9 mouse cellular contexts compared by ENCODE assay signal in the genomic region with DNA sequence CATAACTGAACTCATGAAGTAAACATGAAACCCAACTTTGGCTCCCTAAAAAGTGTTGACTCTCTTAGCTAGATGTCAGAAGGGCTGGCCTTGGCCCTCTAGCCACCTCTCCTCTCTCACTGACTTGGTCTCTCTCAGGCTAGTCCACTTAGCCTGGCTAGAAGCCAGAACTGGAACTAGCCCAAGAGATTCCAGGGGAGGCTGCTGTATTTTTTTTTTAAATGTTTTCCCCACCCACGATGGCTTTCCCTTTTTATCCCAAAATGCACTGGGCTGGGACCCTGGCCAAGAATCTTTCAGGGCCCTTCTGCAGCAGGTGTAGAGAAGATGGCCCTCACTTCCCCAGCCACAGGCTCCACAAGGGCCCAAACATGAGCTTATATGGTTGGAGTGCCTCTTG. TPM values are rescaled to one million over a fixed set of nuclear protein-coding genes. Genes with fewer than 3 reads are reported as not detected.
DNase-seq lines count a peak whose midpoint lies in the region; ATAC-seq and TF ChIP-seq lines count a peak whose summit lies in the region.
"Had no signal": no experiment of that assay in that cellular context is flagged by ENCODE, and none has a peak within 500 bp of the region (broad histone marks: within the 10 kb centered on the region; RNA-seq: fewer than 3 reads in every experiment).

No protein-coding gene starts in this region.

- TF ChIP-seq CTCF in gastrocnemius, adult 2 months (IDR thresholded peaks at IDR 0.05): no peak

- no peak overlapping the region for H3K4me3 ChIP-seq in heart, embryonic 10.5 days
- H3K4me3 ChIP-seq in gastrocnemius, adult 2 months: peak overlapping the region; percentile 17
- no peak overlapping the region for H3K4me3 ChIP-seq in kidney, embryonic 15.5 days (replicated peaks)
- H3K4me3 ChIP-seq in midbrain, embryonic 14.5 days (replicated peaks; ENCODE audit: low read depth, low read length): no peak overlapping the region

- peak; percentile 98 for DNase-seq in heart, adult 11 months
- DNase-seq in heart, embryonic 10.5 days (ENCODE audit: low spot score): no peak
- DNase-seq in gastrocnemius, adult 2 months: peak; percentile 86
- DNase-seq in ovary, postnatal 10 days (ENCODE audit: low spot score): peak; percentile 49
- DNase-seq in thymus, postnatal 4 days: no peak
- DNase-seq in spleen, postnatal 14 days (ENCODE audit: low spot score in 2 of 2): no peak
- DNase-seq in midbrain, embryonic 14.5 days: no peak

- H3K4me1 ChIP-seq in heart, embryonic 10.5 days: peaks cover 64% of the 10 kb centered on the region
- H3K4me1 ChIP-seq in kidney, embryonic 15.5 days: peaks cover 53% of the 10 kb centered on the region
- H3K4me1 ChIP-seq in midbrain, embryonic 14.5 days (ENCODE audit: control insufficient read depth, insufficient read depth, low read length): peaks cover 2% of the 10 kb centered on the region; the same call in 1 of the 2 replicates

- peaks cover 83% of the 10 kb centered on the region for H3K27me3 ChIP-seq in heart, embryonic 10.5 days (ENCODE audit: insufficient read depth, poor library complexity, severe bottlenecking)
- peaks cover 44% of the 10 kb centered on the region for H3K27me3 ChIP-seq in kidney, embryonic 15.5 days
- peaks cover 33% of the 10 kb centered on the region for H3K27me3 ChIP-seq in midbrain, embryonic 14.5 days (ENCODE audit: control insufficient read depth, insufficient read depth, low read length)

- WGBS in heart, embryonic 10.5 days: 39% methylated on average over 1 of the region's 1 CpGs
- 43% methylated on average over 1 of the region's 1 CpGs for WGBS in kidney, embryonic 15.5 days
- 60% methylated on average over 1 of the region's 1 CpGs for WGBS in midbrain, embryonic 14.5 days

- H3K4me2 ChIP-seq in kidney, embryonic 15.5 days: no peak overlapping the region
- no peak overlapping the region for H3K4me2 ChIP-seq in midbrain, embryonic 14.5 days (ENCODE audit: low read length)

- H3K9me3 ChIP-seq in heart, embryonic 10.5 days: no peaks in the 10 kb centered on the region
- H3K9me3 ChIP-seq in kidney, embryonic 15.5 days (replicated peaks): no peaks in the 10 kb centered on the region
- no peaks in the 10 kb centered on the region for H3K9me3 ChIP-seq in midbrain, embryonic 14.5 days (ENCODE audit: control insufficient read depth, low read length)

- no peak overlapping the region; the same call in 1 of the 2 replicates for H3K27ac ChIP-seq in heart, embryonic 10.5 days
- peak overlapping the region; percentile 66 for H3K27ac ChIP-seq in gastrocnemius, adult 2 months
- H3K27ac ChIP-seq in kidney, embryonic 15.5 days: peak overlapping the region; percentile 74; the same call in 1 of the 2 replicates
- no peak overlapping the region for H3K27ac ChIP-seq in midbrain, embryonic 14.5 days (replicated peaks; ENCODE audit: low read depth, low read length)

- no peak for ATAC-seq in kidney, embryonic 15.5 days (replicated peaks; ENCODE audit: low FRiP score)
- ATAC-seq in midbrain, embryonic 14.5 days (ENCODE audit: low FRiP score, low TSS enrichment): no peak

- H3K9ac ChIP-seq in kidney, embryonic 15.5 days: no peak overlapping the region
- H3K9ac ChIP-seq in midbrain, embryonic 14.5 days (replicated peaks; ENCODE audit: low read length): no peak overlapping the region

- H3K36me3 ChIP-seq in heart, embryonic 10.5 days: no peaks in the 10 kb centered on the region
- H3K36me3 ChIP-seq in kidney, embryonic 15.5 days: no peaks in the 10 kb centered on the region
- H3K36me3 ChIP-seq in midbrain, embryonic 14.5 days (ENCODE audit: control insufficient read depth, insufficient read depth, low read length): no peaks in the 10 kb centered on the region

- intact Hi-C loops in gastrocnemius, adult 2 months (cut with DNase I): no loop called here

RNA-seq across cellular contexts. Expression of a gene that starts 4.2 kb away (rescaled TPM):
- 4.2 and 6.5 TPM in 2 replicates for polyA plus RNA-seq in heart, embryonic 10.5 days (2016; fragmentation: Nextera tagmentation; extraction: Ambion mirVana)
- 1 to 10 TPM; 2.5 TPM for total RNA-seq in gastrocnemius, adult 2 months (2021)
- 3.6 and 4.9 TPM in 2 replicates for polyA plus RNA-seq in kidney, embryonic 15.5 days (2015; fragmentation: Nextera tagmentation; extraction: Ambion mirVana)
- 0.36 and 0.58 TPM in 2 replicates for polyA plus RNA-seq in midbrain, embryonic 14.5 days (2014; fragmentation: Nextera tagmentation; extraction: Ambion mirVana)
- polyA plus RNA-seq: C2C12 had no signal

RNA-seq across cellular contexts. Expression of a gene that starts 16.5 kb away (rescaled TPM):
- 3.3 and 4.9 TPM in 2 replicates for polyA plus RNA-seq in heart, embryonic 10.5 days (2016; fragmentation: Nextera tagmentation; extraction: Ambion mirVana)
- 1 to 10 TPM; 1.1 to 1.7 TPM for total RNA-seq in gastrocnemius, adult 2 months (2021)
- 15.1 and 17.0 TPM in 2 replicates for polyA plus RNA-seq in kidney, embryonic 15.5 days (2015; fragmentation: Nextera tagmentation; extraction: Ambion mirVana)
- polyA plus RNA-seq in midbrain, embryonic 14.5 days (2014; fragmentation: Nextera tagmentation; extraction: Ambion mirVana): 37.8 and 41.7 TPM in 2 replicates

RNA-seq across cellular contexts. Expression of a gene that starts 27.2 kb away (rescaled TPM):
- polyA plus RNA-seq in heart, embryonic 10.5 days (2016; fragmentation: Nextera tagmentation; extraction: Ambion mirVana): 0.05 and 0.08 TPM in 2 replicates
- under 1 TPM; 0.36 to 0.39 TPM for total RNA-seq in gastrocnemius, adult 2 months (2021)
- 0.35 and 0.49 TPM in 2 replicates for polyA plus RNA-seq in kidney, embryonic 15.5 days (2015; fragmentation: Nextera tagmentation; extraction: Ambion mirVana)
- 0.51 TPM in 1 of 2 replicates, not detected in the other for polyA plus RNA-seq in midbrain, embryonic 14.5 days (2014; fragmentation: Nextera tagmentation; extraction: Ambion mirVana)

Comparison
In these comparisons a context has a peak if more than half of its experiments do, and no peak if none do; other contexts are left out.
1. DNase-seq: peak in heart, adult 11 months (single experiment), gastrocnemius, adult 2 months (single experiment) and ovary, postnatal 10 days (single experiment); none in heart, embryonic 10.5 days (single experiment), thymus, postnatal 4 days (single experiment), spleen, postnatal 14 days (0 of 2) and midbrain, embryonic 14.5 days (single experiment).
2. H3K27ac ChIP-seq: peak in gastrocnemius, adult 2 months (single experiment) and kidney, embryonic 15.5 days (single experiment); none in heart, embryonic 10.5 days (single experiment) and midbrain, embryonic 14.5 days (single experiment).